Mouse (Mus musculus): Measurements from ENCODE around the gene F2rl2. TPM values are rescaled to one million over a fixed set of nuclear protein-coding genes. Genes with fewer than 3 reads are reported as not detected.

Gene F2rl2
- polyA plus RNA-seq, 1 experiment from 2014 or later, result 0.32 TPM

DNA sequence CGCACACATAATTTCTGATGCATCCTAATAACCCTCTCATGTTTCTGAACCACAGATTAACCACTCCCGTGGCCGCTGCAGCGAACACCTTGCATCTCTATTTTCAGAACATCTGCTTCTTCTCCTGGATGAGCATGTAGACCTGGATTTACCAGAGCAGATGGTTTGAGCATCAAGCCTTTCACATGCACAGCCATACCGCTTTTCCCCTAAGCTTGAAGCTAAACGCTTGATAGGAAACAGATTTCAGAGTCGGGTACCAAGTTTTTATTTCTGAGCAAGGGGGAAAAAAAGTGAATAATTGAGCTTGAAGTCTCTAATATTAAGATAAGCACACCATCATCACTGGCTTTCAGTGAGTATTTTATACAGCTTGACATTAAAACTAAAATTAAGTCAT is 50.4 kb downstream of the F2rl2 start:
- 54% methylated on average over 7 of the region's 7 CpGs for WGBS
- Histone ChIP-seq H3K9me3 (no peaks in the 10 kb centered on the region), H3K9ac (no peak overlapping the region), H3K4me2 (no peak overlapping the region), H3K27ac (no peak overlapping the region), H3K27me3 (no peaks in the 10 kb centered on the region), H3K4me1 (peaks cover 19% of the 10 kb centered on the region), H3K4me3 (no peak overlapping the region), H3K36me3 (no peaks in the 10 kb centered on the region)
- ATAC-seq (ENCODE audit: insufficient number of reproducible peaks, low FRiP score, low TSS enrichment, low read depth), result no peak

DNA sequence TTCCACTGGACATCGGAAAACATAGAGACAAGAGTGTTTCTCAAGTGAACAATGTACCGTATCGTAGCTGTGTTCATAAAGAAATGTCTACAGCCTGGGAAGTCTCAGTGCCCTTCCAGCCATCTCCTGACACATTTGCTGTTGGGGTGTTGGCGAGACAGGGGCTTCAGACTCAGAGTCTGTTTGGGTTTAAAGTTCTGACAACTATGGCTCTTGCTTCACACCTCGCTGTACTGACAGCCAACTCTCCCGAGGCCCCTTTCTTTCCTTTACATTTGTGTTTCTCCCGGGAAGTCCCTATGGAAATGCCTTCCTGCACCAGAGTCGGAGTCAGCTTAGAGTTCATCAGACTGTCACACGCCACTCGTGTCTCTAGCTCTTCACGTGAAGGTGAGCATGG is 50.9 kb downstream of the F2rl2 start:
- Histone ChIP-seq H3K9me3 (no peaks in the 10 kb centered on the region), H3K4me2 (no peak overlapping the region), H3K4me3 (no peak overlapping the region), H3K27me3 (no peaks in the 10 kb centered on the region), H3K9ac (no peak overlapping the region), H3K4me1 (peaks cover 19% of the 10 kb centered on the region), H3K36me3 (no peaks in the 10 kb centered on the region), H3K27ac (no peak overlapping the region)
- WGBS, result 59% methylated on average over 11 of the region's 11 CpGs
- no peak for ATAC-seq (ENCODE audit: insufficient number of reproducible peaks, low FRiP score, low TSS enrichment, low read depth)

Other genes starting within 250 kb of the F2rl2 start
- not detected in 2 replicates for gene S100z, start 218.1 kb upstream of the F2rl2 start, polyA plus RNA-seq (2015; fragmentation: Nextera tagmentation; extraction: Ambion mirVana)
- 3.2 and 5.3 TPM in 2 replicates for gene F2rl1, start 171.6 kb upstream of the F2rl2 start, polyA plus RNA-seq (2015; fragmentation: Nextera tagmentation; extraction: Ambion mirVana)
- 72.4 and 74.6 TPM in 2 replicates for gene F2r, start 78.4 kb upstream of the F2rl2 start, polyA plus RNA-seq (2015; fragmentation: Nextera tagmentation; extraction: Ambion mirVana)
- 8.0 and 9.6 TPM in 2 replicates for gene Iqgap2, start 195.1 kb downstream of the F2rl2 start, polyA plus RNA-seq (2015; fragmentation: Nextera tagmentation; extraction: Ambion mirVana)

All from limb, embryonic 15.5 days (tissue).